Mouse (Mus musculus): ENCODE results near the gene Adm.

- TF ChIP-seq CTCF (IDR thresholded peaks at IDR 0.05; ENCODE audit: borderline replicate concordance, insufficient read depth, low read length) (no peak), POLR2A (IDR thresholded peaks at IDR 0.05; ENCODE audit: low read depth, low read length) (no peak)
Observed at GRCm38 (mm10) chr7:110649133-110649987, 21.9 kb downstream of the Adm start.
